Mouse (Mus musculus) forebrain, embryonic 14.5 days (tissue): ENCODE measurements at regions not wholly inside any gene's neighbourhood (a gene's known extent, or its start where the extent isn't known, plus 50 kb on each side); places are given as distances from the start of the nearest gene placed in this dataset.
"Not testable (repeated sequence)": the region's sequence is repeated elsewhere in the genome, so short reads cannot be mapped to it uniquely, and the experiment has no call there.

Source experiments
- ATAC-seq: fragments of 200-750 bp; cut with Nextera tagmentation; 2 replicates; pipeline ENCODE4 v1.8.0; 2017; ENCODE audit warnings: mild to moderate bottlenecking, moderate library complexity
- DNase-seq: peaks from one replicate; pipeline ENCODE4 v3.0.0-alpha.2; 2015; ENCODE audit warnings: low spot score
- H3K27ac ChIP-seq: fragments of 300-500 bp; sonication (generic); 2 replicates; pipeline ENCODE4 v1.5.1; 2014; ENCODE audit warnings: low read depth, mild to moderate bottlenecking, control low read depth, low read length, moderate library complexity
- H3K27me3 ChIP-seq: fragments of 300-500 bp; sonication (generic); replicated peaks from 2 replicates; pipeline ENCODE4 v1.6.1; 2014; ENCODE audit warnings: low read length, control low read depth, mixed read lengths; ENCODE audit not compliant: control insufficient read depth, insufficient read depth
- H3K36me3 ChIP-seq: fragments of 300-500 bp; sonication (generic); 2 replicates; pipeline ENCODE4 v1.6.1; 2014; ENCODE audit warnings: low read length, control low read depth; ENCODE audit not compliant: control insufficient read depth, insufficient read depth
- H3K4me1 ChIP-seq: fragments of 300-500 bp; sonication (generic); 2 replicates; pipeline ENCODE4 v1.6.1; 2014; ENCODE audit warnings: antibody characterized with exemption, low read length, control low read depth; ENCODE audit not compliant: control insufficient read depth, insufficient read depth
- H3K4me2 ChIP-seq: fragments of 300-500 bp; sonication (generic); 2 replicates; pipeline ENCODE4 v1.6.1; 2014; ENCODE audit warnings: mild to moderate bottlenecking, control low read depth, low read length
- H3K4me3 ChIP-seq: fragments of 300-500 bp; sonication (generic); 2 replicates; pipeline ENCODE4 v1.5.1; 2014; ENCODE audit warnings: low read depth, low read length, control low read depth
- H3K9ac ChIP-seq: fragments of 300-500 bp; sonication (generic); 2 replicates; pipeline ENCODE4 v1.6.1; 2014; ENCODE audit warnings: mild to moderate bottlenecking, low read length, control low read depth, moderate library complexity
- H3K9me3 ChIP-seq: fragments of 300-500 bp; sonication (generic); replicated peaks from 2 replicates; pipeline ENCODE4 v1.6.1; 2016; ENCODE audit warnings: low read length, control low read depth, mixed read lengths; ENCODE audit not compliant: control insufficient read depth
- WGBS: fragments of 180-500 bp; shearing (Covaris S2); extraction: QIAGEN DNeasy Blood & Tissue Kit; methylation state at CpG from one replicate; pipeline ENCODE4 v1.1.7; 2014; 5-methylcytosine and 5-hydroxymethylcytosine counted together

DNA sequence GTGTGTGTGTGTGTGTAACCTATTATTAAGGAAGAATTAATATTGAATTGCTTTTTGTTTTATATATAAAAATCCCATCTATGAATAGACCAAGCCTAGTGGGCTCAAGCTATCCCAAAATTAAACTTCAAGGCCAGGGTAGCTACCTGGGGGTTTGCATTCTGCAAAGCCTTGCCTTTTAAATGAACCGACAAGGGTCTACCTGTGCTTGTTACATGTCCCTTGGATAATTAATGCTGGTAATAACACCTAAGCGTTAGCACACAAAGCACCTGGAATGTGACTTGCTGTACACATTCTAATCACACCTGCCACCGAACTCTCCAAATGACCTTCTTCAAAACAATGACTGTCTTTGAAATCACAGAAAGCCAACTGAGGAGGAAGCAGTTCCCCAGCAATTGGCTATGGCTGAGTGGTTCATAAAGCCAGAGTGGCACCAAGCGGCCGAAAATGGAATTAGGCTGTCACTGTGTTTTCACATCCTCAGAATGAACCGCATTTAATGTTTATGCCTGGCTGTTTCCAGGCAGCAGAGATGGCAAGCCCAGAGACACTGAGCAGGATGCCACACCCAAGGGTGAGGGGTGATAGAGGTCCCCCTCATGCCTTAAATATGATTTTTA lies 225.8 kb downstream of the Mat2b start:
- Histone ChIP-seq H3K9ac (no peak overlapping the region), H3K36me3 (no peaks in the 10 kb centered on the region), H3K4me1 (no peaks in the 10 kb centered on the region), H3K27me3 (0 out of 2 replicates have a peak, but pooled peaks cover 4% of the 10 kb centered on the region), H3K4me2 (no peak overlapping the region), H3K4me3 (no peak overlapping the region), H3K27ac (no peak overlapping the region), H3K9me3 (no peaks in the 10 kb centered on the region)
- 8% methylated on average over 6 of the region's 6 CpGs for WGBS
- peak; percentile 90 for DNase-seq
- peak; percentile 95 for ATAC-seq

DNA sequence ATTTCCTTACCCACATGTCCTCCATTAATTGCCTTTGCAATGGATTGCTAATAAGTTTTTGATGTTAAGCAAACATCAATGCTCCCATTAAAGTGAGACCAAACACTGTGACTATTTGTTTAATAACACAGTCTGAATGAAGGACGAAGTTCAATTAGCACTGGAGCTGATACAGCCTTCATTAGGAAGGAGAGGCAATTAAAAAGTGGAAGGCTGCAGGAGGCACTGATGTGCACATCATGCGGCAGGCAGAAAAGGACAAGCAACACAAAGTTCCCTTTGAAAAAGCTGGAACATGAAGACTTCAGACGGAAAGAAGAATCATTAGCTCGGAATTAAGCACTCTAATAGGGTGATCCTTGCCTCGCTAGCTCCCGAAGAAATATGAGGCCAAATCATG lies 238.4 kb downstream of the Mat2b start:
- H3K27me3 ChIP-seq: peaks cover 28% of the 10 kb centered on the region
- H3K9me3 ChIP-seq: no peaks in the 10 kb centered on the region
- H3K4me1 ChIP-seq: no peaks in the 10 kb centered on the region
- no peak overlapping the region for H3K27ac ChIP-seq
- no peak overlapping the region for H3K4me2 ChIP-seq
- DNase-seq (peak; percentile 85), ATAC-seq (peak; percentile 96)
- H3K9ac ChIP-seq: no peak overlapping the region
- H3K4me3 ChIP-seq: no peak overlapping the region
- no peaks in the 10 kb centered on the region for H3K36me3 ChIP-seq
- WGBS: 11% methylated on average over 6 of the region's 6 CpGs

DNA sequence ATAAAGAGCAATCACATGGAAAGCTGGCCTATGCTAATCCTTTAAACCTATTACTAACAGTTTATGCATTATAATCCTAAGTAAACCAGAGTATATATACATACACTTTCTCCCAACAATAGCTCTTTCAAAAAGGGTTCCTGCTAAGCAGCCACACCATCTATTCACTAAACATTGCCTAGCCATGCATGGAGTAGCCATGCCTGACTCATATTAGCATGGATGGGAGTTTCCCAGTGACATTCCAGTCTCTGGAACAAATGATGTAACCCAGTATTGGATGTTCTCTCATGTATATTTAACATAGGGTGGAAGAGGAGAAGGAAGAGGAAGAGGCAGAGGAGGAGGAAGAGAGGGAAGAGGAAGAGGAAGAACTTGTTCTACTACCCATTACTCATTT lies 240.0 kb downstream of the Mat2b start:
- DNase-seq: not testable (repeated sequence)

DNA sequence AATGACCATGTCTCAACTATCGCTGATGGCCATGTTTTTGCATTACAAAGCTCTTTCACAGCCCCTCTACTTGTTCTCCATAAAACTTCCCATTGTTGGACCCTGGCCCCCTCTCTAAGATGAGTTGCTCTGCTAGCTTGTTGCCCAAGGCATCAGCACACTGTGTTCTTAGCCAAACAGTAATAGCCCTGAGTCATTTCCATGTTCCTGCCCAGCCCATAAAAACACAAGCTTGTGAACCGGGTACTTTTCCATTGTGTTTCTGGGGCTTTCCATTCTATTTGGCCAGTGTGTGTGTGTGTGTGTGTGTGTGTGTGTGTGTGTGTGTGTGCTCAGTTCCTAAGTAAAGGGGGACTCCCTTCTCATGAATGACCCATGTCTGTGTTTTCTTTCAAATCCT lies 248.2 kb downstream of the Mat2b start:
- ATAC-seq: no peak
- Histone ChIP-seq H3K9me3 (no peaks in the 10 kb centered on the region), H3K4me3 (no peak overlapping the region), H3K36me3 (no peaks in the 10 kb centered on the region), H3K4me2 (no peak overlapping the region), H3K27me3 (peaks cover 4% of the 10 kb centered on the region; the same call in 1 of the 2 replicates), H3K4me1 (no peaks in the 10 kb centered on the region), H3K27ac (no peak overlapping the region), H3K9ac (no peak overlapping the region)
- WGBS: 86% methylated on average over 2 of the region's 2 CpGs
- DNase-seq: no peak

More for the DNA sequence above, 240.0 kb downstream of the Mat2b start:
- H3K9ac ChIP-seq, H3K4me3 ChIP-seq, H3K27ac ChIP-seq, ATAC-seq, H3K4me2 ChIP-seq, H3K9me3 ChIP-seq, H3K36me3 ChIP-seq, H3K4me1 ChIP-seq: not testable (repeated sequence)
- peaks cover 13% of the 10 kb centered on the region for H3K27me3 ChIP-seq

DNA sequence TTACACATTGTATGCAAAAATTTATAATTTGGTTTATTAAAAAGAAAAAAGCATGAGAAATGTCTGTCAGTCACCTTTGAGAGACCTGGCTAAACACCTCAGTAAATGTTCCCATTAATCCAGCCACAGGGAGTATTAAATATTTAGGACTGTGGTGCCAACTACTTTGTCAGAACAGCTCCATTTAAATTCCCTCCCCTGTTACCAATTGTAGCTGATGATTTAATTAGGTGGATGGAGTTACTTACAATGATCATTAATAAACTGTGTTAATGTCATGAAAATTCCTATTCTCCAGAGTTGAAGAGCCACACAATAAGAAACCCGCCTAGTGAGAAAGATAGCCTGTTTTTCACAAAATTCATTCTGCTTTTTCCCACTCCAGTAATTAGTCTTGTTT lies 261.0 kb downstream of the Mat2b start:
- WGBS: 8% methylated on average over 1 of the region's 1 CpGs
- H3K27me3 ChIP-seq: 0 out of 2 replicates have a peak, but pooled peaks cover 5% of the 10 kb centered on the region
- no peaks in the 10 kb centered on the region for H3K36me3 ChIP-seq
- no peak overlapping the region for H3K9ac ChIP-seq
- ATAC-seq (peak; percentile 48), DNase-seq (peak; percentile 59)
- no peak overlapping the region for H3K4me2 ChIP-seq
- no peak overlapping the region for H3K4me3 ChIP-seq
- H3K27ac ChIP-seq: no peak overlapping the region
- no peaks in the 10 kb centered on the region for H3K4me1 ChIP-seq
- 0 out of 2 replicates have a peak, but pooled peaks cover 7% of the 10 kb centered on the region for H3K9me3 ChIP-seq

DNA sequence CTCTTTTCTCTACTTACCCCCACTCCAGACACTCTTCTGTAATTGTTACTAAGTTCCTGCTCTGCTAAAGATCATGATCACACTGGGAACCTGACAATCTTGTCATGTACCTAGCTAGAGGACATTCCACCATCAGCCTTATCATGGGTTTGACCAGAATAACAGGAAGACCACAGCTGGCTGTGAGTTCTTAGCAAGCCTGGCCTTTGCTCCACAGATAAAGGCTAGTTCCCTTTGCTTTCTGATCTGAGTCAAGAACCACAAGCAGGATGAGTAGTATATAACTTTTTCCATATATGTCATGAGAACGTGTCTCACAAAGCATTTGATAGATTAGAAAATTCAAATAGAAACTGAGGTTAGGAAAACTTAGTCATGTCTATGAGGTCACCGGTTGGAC lies 266.1 kb downstream of the Mat2b start:
- Histone ChIP-seq H3K4me1 (no peaks in the 10 kb centered on the region), H3K9me3 (0 out of 2 replicates have a peak, but pooled peaks cover 4% of the 10 kb centered on the region), H3K27me3 (no peaks in the 10 kb centered on the region), H3K4me2 (no peak overlapping the region), H3K27ac (no peak overlapping the region), H3K36me3 (no peaks in the 10 kb centered on the region), H3K9ac (no peak overlapping the region), H3K4me3 (no peak overlapping the region)
- WGBS: 94% methylated on average over 2 of the region's 2 CpGs
- DNase-seq (no peak), ATAC-seq (no peak)

DNA sequence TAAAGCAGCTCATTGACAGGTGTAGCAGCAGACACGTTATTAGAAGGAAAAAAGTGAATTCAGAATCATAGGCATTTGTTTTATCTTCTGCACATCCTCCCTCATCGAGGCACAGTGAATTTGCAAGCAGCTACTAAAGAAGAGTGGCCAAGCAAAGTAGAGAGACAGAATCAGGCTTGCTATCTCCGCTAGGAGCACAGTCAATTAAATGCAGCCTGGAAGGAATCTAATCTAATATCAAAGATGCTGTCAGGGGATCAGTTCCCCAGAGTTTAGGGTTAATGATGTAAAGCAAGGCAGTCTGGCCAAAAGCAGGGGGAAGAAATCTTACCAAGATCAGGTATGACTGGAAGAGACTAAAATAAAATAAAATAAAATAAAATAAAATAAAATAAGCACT lies 270.7 kb downstream of the Mat2b start:
- Histone ChIP-seq H3K4me2 (no peak overlapping the region), H3K9me3 (no peaks in the 10 kb centered on the region), H3K4me1 (no peaks in the 10 kb centered on the region), H3K4me3 (no peak overlapping the region), H3K9ac (no peak overlapping the region), H3K27ac (no peak overlapping the region), H3K27me3 (no peaks in the 10 kb centered on the region), H3K36me3 (no peaks in the 10 kb centered on the region)
- 79% methylated on average over 3 of the region's 3 CpGs for WGBS
- ATAC-seq (no peak), DNase-seq (no peak)

DNA sequence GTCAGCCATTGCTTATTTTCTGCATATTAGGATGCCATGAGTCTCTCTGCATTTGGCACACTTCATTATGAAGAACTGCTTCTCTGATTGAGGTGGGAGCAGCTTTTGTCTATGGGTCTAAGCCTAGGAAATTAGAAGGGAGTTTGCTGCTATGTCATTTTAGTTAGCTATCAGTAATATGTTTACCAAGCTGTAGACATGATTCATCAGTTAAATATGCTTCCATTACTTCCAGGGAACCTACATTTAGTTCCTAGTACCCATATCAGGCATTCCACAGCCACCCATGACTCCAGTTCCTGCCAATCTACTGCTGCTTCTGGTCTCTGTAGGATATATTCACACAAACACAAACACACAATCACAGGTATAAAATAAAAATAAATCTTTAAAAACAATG lies 287.4 kb downstream of the Mat2b start:
- no peak overlapping the region for H3K9ac ChIP-seq
- no peak for ATAC-seq

DNA sequence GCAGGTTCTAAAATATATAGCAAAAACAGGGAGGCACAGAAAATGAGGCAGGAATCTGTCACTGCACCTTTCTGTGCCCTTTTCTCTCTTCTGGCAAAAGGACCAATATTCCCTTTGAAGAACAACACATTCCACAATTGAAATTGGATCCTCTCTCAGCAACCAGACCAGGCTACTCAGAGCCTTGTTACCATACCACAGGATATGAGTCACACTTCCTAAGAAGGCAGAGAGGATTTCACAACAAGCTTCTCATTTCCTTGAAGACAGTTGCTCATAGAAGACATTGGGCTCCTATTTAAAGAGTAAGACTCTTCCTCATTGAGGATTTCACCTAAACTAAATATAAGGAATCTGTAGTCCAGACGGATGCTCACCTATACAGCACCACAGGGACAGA lies 292.8 kb downstream of the Mat2b start:
- H3K36me3 ChIP-seq: no peaks in the 10 kb centered on the region
- H3K9ac ChIP-seq: no peak overlapping the region
- H3K27me3 ChIP-seq: no peaks in the 10 kb centered on the region
- H3K27ac ChIP-seq: no peak overlapping the region
- no peak for ATAC-seq
- H3K4me3 ChIP-seq: no peak overlapping the region
- no peaks in the 10 kb centered on the region for H3K4me1 ChIP-seq
- DNase-seq: no peak
- H3K9me3 ChIP-seq: no peaks in the 10 kb centered on the region
- WGBS: 88% methylated on average over 1 of the region's 1 CpGs
- H3K4me2 ChIP-seq: no peak overlapping the region

More for the DNA sequence above, 287.4 kb downstream of the Mat2b start:
- Histone ChIP-seq H3K4me1 (no peaks in the 10 kb centered on the region), H3K4me3 (no peak overlapping the region), H3K27ac (no peak overlapping the region), H3K27me3 (no peaks in the 10 kb centered on the region), H3K9me3 (no peaks in the 10 kb centered on the region), H3K4me2 (no peak overlapping the region), H3K36me3 (no peaks in the 10 kb centered on the region)
- no peak for DNase-seq
